Mouse (Mus musculus) forebrain, postnatal 0 days (tissue): ENCODE results near the gene Bid. TPM values are rescaled to one million over a fixed set of nuclear protein-coding genes. Genes with fewer than 3 reads are reported as not detected.

Experiments
- ATAC-seq: fragments of 200-750 bp; cut with Nextera tagmentation; 2 replicates; pipeline ENCODE4 v1.8.0; 2017; ENCODE audit warnings: mild to moderate bottlenecking, moderate library complexity
- DNase-seq: peaks from one replicate; pipeline ENCODE4 v3.0.0-alpha.2; 2015
- H3K27ac ChIP-seq: fragments of 300-500 bp; sonication (generic); 2 replicates; pipeline ENCODE4 v1.5.1; 2014; ENCODE audit warnings: low read depth, mild to moderate bottlenecking, antibody characterized with exemption, low read length, moderate library complexity, mixed read lengths
- H3K27me3 ChIP-seq: fragments of 300-500 bp; sonication (generic); 2 replicates; pipeline ENCODE4 v1.6.1; 2014; ENCODE audit warnings: mild to moderate bottlenecking, low read length, mixed read lengths; ENCODE audit not compliant: insufficient read depth
- H3K36me3 ChIP-seq: fragments of 300-500 bp; sonication (generic); 2 replicates; pipeline ENCODE4 v1.6.1; 2014; ENCODE audit warnings: mild to moderate bottlenecking, moderate library complexity; ENCODE audit not compliant: insufficient read depth
- H3K4me1 ChIP-seq: fragments of 300-500 bp; sonication (generic); 2 replicates; pipeline ENCODE4 v1.6.1; 2014; ENCODE audit warnings: antibody characterized with exemption; ENCODE audit not compliant: insufficient read depth
- H3K4me2 ChIP-seq: fragments of 300-500 bp; sonication (generic); 2 replicates; pipeline ENCODE4 v1.6.1; 2014; ENCODE audit warnings: low read depth, mild to moderate bottlenecking, moderate library complexity
- H3K4me3 ChIP-seq: fragments of 300-500 bp; sonication (generic); 2 replicates; pipeline ENCODE4 v1.5.1; 2014; ENCODE audit warnings: low read depth, low read length, mixed read lengths
- H3K9ac ChIP-seq: fragments of 300-500 bp; sonication (generic); 2 replicates; pipeline ENCODE4 v1.6.1; 2014; ENCODE audit warnings: mild to moderate bottlenecking
- H3K9me3 ChIP-seq: fragments of 300-500 bp; sonication (generic); 2 replicates; pipeline ENCODE4 v1.6.1; 2016; ENCODE audit warnings: low read length
- CTCF ChIP-seq: sonication (generic); IDR thresholded peaks from 2 replicates; pipeline ENCODE4 v1.5.1; 2016; ENCODE audit warnings: antibody characterized with exemption, control low read depth, low read depth
- WGBS: fragments of 180-500 bp; shearing (Covaris S2); extraction: QIAGEN DNeasy Blood & Tissue Kit; methylation state at CpG from one replicate; pipeline ENCODE4 v1.1.7; 2014; 5-methylcytosine and 5-hydroxymethylcytosine counted together
- polyA plus RNA-seq: library from polyadenylated mRNA; unstranded; fragments of >200 nt; fragmentation: Nextera tagmentation; extraction: Ambion mirVana; gene quantifications from 2 replicates; pipeline ENCODE4 v1.2.1, GENCODE M21; 2015
- total RNA-seq: library from RNA; depleted of rRNA; stranded (reverse); fragments of >200 nt; gene quantifications from 2 replicates; pipeline ENCODE4 v1.2.3, GENCODE M21; 2014

The Bid gene
- total and polyA plus RNA-seq, 2 experiments from 2014 or later, result 26.9 to 44.9 TPM

DNA sequence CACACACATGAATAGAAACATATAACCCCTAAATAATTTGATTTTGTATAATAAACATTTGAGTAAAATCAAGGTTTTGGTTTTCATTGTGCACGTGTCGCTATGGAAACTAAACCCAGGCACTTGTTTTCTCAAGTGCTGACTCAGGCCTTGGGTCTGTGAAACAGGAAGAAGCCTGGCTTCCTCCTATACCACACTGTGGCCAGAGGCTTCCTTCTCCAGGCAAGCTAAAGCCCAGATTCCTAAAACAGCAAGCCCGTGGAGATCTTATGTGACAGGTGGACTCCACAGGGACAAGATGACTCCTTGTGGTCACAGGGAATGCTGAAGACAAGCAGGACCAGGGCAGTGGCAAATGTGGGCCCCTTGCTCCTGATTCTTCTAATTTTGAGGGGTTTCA is 38.6 kb upstream of the Bid start:
- WGBS, result 78% methylated on average over 3 of the region's 3 CpGs
- no peaks in the 10 kb centered on the region for H3K9me3 ChIP-seq
- H3K36me3 ChIP-seq, result peaks cover 78% of the 10 kb centered on the region
- ATAC-seq (no peak), DNase-seq (no peak)
- no peaks in the 10 kb centered on the region for H3K4me1 ChIP-seq
- TF ChIP-seq CTCF, result no peak
- H3K4me2 ChIP-seq, result no peak overlapping the region
- no peak overlapping the region for H3K4me3 ChIP-seq
- H3K27me3 ChIP-seq, result no peaks in the 10 kb centered on the region
- no peak overlapping the region for H3K9ac ChIP-seq
- no peak overlapping the region for H3K27ac ChIP-seq

DNA sequence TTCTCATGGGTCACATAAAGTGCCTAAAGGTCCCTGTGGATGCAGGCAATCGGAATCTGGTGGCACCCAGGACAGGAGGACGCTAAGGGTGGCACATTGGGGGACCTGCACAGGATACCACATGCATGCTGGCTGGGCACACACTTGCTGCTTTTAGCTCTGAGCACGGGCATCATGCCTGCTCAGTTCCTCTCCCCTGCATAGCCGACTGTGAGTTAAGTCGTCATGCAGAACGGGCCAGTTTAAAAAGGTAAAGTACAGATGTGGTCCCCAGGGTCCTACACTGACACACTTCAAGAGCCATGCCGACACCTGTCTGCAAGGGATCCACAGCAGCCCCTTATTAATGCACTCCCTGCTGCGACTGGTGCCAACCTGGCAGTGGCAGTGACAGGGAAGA is 37.6 kb upstream of the Bid start:
- Histone ChIP-seq H3K4me1 (no peaks in the 10 kb centered on the region), H3K27ac (no peak overlapping the region), H3K4me3 (no peak overlapping the region), H3K27me3 (no peaks in the 10 kb centered on the region), H3K9me3 (no peaks in the 10 kb centered on the region), H3K36me3 (peaks cover 78% of the 10 kb centered on the region), H3K4me2 (no peak overlapping the region), H3K9ac (no peak overlapping the region)
- DNase-seq (no peak), ATAC-seq (no peak)
- no peak for TF ChIP-seq CTCF
- WGBS, result 88% methylated on average over 8 of the region's 8 CpGs

DNA sequence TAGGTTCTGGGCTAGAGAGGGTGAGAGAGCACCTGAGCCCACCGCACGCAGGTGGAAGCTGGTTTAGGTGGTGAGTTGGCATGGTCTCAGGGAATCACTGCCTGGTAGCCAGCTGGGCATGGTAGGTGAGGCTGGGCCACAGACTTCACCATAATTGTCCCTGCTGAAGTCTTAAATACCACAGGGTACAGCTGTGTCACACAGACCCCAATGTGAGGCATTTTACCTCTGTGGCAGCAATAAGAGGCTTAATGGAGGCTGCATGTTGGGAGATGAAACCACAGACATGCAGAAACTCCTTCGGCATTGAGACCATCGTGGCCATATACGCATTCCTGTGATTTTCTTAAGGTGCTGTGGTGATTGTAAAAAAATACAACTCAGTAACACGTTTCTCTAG is 35.8 kb upstream of the Bid start:
- Histone ChIP-seq H3K27me3 (no peaks in the 10 kb centered on the region), H3K4me1 (no peaks in the 10 kb centered on the region), H3K4me3 (no peak overlapping the region), H3K27ac (no peak overlapping the region), H3K9me3 (no peaks in the 10 kb centered on the region), H3K9ac (no peak overlapping the region), H3K4me2 (no peak overlapping the region), H3K36me3 (peaks cover 78% of the 10 kb centered on the region)
- no peak for TF ChIP-seq CTCF
- no peak for ATAC-seq
- WGBS, result 92% methylated on average over 6 of the region's 6 CpGs
- no peak for DNase-seq

DNA sequence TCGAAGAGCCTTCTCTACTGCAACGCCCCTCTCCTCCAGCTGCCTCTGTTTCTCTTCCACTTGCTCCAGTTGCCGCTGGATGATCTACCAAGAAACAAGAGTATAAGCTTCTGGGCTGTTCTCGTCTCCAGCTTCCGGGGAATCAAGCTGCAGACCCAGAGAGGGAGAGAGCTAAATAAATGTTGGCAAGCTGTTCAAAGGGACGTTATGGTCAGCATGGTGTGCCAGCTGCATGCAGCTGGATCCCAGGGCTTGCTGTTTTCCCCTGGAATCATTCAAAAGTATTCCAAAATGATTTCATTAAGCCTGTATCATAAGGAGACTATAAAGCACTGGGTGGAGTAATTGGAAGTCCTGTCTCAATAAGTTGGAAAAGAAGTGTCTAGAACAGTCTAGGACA is 34.7 kb upstream of the Bid start:
- H3K4me1 ChIP-seq, result no peaks in the 10 kb centered on the region
- ATAC-seq, result no peak
- H3K9me3 ChIP-seq, result no peaks in the 10 kb centered on the region
- no peak for TF ChIP-seq CTCF
- no peak overlapping the region for H3K27ac ChIP-seq
- no peak overlapping the region for H3K4me2 ChIP-seq
- WGBS, result 87% methylated on average over 6 of the region's 6 CpGs
- H3K27me3 ChIP-seq, result no peaks in the 10 kb centered on the region
- no peak for DNase-seq
- H3K4me3 ChIP-seq, result no peak overlapping the region
- H3K9ac ChIP-seq, result no peak overlapping the region
- peaks cover 78% of the 10 kb centered on the region for H3K36me3 ChIP-seq

DNA sequence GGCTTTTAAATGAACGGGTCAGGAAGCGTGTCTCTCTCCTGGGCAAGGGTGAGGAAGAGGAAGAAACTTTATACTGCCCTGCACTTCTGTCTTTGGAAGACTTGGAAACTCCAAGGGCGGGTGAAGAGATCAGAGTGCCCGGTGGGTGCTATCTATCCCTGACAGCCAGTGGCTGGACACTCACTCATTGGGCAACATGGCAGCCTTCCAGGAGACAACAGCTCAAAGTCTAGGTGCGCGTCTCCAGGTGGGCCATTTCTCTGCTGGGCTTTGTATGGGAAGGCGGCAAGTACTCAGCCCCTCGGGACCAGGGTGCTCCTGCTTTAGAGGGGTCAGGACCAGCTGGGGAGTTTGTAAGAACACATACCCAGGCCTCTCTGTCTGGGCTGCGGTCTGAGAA is 28.9 kb upstream of the Bid start:
- Histone ChIP-seq H3K4me1 (no peaks in the 10 kb centered on the region), H3K4me3 (no peak overlapping the region), H3K4me2 (no peak overlapping the region), H3K9ac (no peak overlapping the region), H3K9me3 (no peaks in the 10 kb centered on the region), H3K36me3 (peaks cover 76% of the 10 kb centered on the region), H3K27ac (no peak overlapping the region), H3K27me3 (no peaks in the 10 kb centered on the region)
- no peak for TF ChIP-seq CTCF
- DNase-seq (no peak), ATAC-seq (no peak)
- 95% methylated on average over 9 of the region's 9 CpGs for WGBS

DNA sequence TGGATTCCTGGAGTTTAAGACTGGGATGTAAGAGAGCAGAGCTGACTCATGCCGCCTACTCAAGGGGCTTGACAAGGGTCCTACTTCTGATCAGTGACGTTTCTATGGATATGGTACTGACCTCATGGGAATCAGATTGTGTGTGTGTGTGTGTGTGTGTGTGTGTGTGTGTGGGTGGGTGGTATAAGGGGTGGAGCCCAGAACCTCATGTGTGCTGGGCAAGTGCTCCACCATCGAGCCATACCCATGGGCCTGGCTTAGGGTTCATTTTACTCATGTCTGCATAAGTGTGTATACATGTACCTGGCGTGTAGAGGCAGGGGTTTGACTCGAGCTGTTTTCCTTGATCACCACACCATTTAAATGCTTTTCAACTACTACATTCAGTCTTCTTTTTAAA is 27.3 kb upstream of the Bid start:
- no peak overlapping the region for H3K4me3 ChIP-seq
- no peaks in the 10 kb centered on the region for H3K4me1 ChIP-seq
- no peak for TF ChIP-seq CTCF
- no peaks in the 10 kb centered on the region for H3K27me3 ChIP-seq
- DNase-seq (no peak), ATAC-seq (no peak)
- peaks cover 63% of the 10 kb centered on the region for H3K36me3 ChIP-seq
- no peak overlapping the region for H3K9ac ChIP-seq
- 87% methylated on average over 5 of the region's 5 CpGs for WGBS
- H3K27ac ChIP-seq, result no peak overlapping the region
- H3K4me2 ChIP-seq, result no peak overlapping the region
- H3K9me3 ChIP-seq, result no peaks in the 10 kb centered on the region

DNA sequence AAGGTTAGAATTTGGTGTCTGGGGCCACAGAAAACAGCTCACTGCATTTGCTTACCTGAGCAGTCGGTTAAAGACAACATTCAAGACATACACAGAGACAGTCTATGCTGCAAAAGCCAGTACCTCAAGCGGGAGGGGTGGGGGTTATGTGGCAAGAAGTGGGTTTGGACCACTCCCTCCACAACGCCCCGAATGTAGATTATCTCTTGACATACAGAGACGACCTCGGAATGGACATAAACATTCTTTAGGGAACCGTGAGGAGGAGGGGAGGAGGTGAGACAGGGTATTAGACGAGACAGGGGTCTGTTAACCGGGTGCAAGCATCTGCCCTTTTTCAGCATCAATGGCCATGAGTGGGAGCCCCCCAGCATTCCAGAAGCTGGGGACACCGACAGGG is 26.9 kb upstream of the Bid start:
- H3K27ac ChIP-seq, result no peak overlapping the region
- peaks cover 59% of the 10 kb centered on the region for H3K36me3 ChIP-seq
- 89% methylated on average over 10 of the region's 10 CpGs for WGBS
- DNase-seq (no peak), ATAC-seq (no peak)
- no peaks in the 10 kb centered on the region for H3K9me3 ChIP-seq
- no peaks in the 10 kb centered on the region for H3K27me3 ChIP-seq
- H3K4me1 ChIP-seq, result no peaks in the 10 kb centered on the region
- no peak overlapping the region for H3K4me3 ChIP-seq
- TF ChIP-seq CTCF, result no peak
- H3K9ac ChIP-seq, result no peak overlapping the region
- no peak overlapping the region for H3K4me2 ChIP-seq

DNA sequence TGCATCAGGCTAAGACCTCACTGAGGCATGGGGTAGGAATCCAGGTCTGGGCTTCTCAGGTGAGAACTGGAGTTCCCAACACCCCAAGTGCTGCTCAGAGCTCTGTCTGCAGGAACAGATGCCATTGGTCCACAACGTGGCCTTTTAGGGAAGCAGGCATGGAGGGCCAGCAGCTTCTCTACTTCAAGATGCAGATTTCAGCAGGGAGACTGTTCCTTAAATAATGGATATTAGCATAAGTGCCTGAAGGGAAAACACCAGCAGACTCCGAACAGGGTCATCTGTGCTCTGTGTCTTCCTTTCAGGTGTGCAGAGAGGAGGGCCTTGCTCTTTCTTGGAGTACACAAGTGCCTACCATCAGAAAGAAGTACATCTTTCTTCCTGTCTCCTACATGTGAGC is 26.4 kb upstream of the Bid start:
- TF ChIP-seq CTCF, result no peak
- H3K4me3 ChIP-seq, result no peak overlapping the region
- WGBS, result 79% methylated on average over 2 of the region's 2 CpGs
- no peaks in the 10 kb centered on the region for H3K9me3 ChIP-seq
- no peaks in the 10 kb centered on the region for H3K27me3 ChIP-seq
- no peaks in the 10 kb centered on the region for H3K4me1 ChIP-seq
- H3K27ac ChIP-seq, result no peak overlapping the region
- no peak overlapping the region for H3K9ac ChIP-seq
- no peak for ATAC-seq
- no peak for DNase-seq
- peaks cover 55% of the 10 kb centered on the region for H3K36me3 ChIP-seq
- no peak overlapping the region for H3K4me2 ChIP-seq
